In the genomic region with DNA sequence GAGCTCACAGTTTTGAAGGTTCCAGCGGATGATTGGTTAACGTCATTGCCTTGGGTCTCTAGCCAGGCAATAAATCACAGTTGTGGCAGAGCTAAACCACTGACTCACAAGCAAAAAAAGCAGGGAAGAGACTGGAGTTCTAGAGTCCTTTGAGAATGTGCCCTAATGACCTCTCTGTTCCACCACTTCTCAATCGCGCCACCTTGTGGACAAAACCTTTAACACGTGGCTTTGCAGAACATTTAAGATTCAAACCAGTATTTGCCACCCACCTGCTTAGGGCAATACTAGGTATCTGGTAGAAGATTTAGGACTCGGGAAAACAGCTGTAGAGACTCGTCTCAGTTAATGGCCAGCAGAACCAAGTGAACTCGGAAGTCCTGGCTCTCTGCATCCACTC, we compare ENCODE assay signal across 9 mouse cellular contexts.
DNase-seq lines count a peak whose midpoint lies in the region; ATAC-seq lines count a peak whose summit lies in the region.
"Had no signal": no experiment of that assay in that cellular context is flagged by ENCODE, and none has a peak within 500 bp of the region (broad histone marks: within the 10 kb centered on the region; RNA-seq: fewer than 3 reads in every experiment).

No protein-coding gene starts in this region.

- intact Hi-C loops in heart, postnatal 10 days (cut with DNase I), result loop anchor here (1.0 kb wide), 1 partner anchor 244 kb away; no protein-coding TSS in a partner anchor

- peak; percentile 16 to 55 for DNase-seq in heart, postnatal 10 days
- DNase-seq in heart, embryonic 10.5 days (ENCODE audit: low spot score), result no peak
- peak; percentile 23 for DNase-seq in right cerebral cortex, postnatal 4 days
- no peak for DNase-seq in right cerebral cortex, adult 18-20 months
- peak; percentile 21 to 47 for DNase-seq in cerebellum, adult 18-20 months
- peak; percentile 17 for DNase-seq in layer of hippocampus, adult 9-11 months
- no peak for DNase-seq in forebrain, embryonic 10.5 days (ENCODE audit: extremely low spot score, low spot score)

- no peaks in the 10 kb centered on the region for H3K27me3 ChIP-seq in heart, embryonic 10.5 days (ENCODE audit: insufficient read depth, poor library complexity, severe bottlenecking)
- no peaks in the 10 kb centered on the region for H3K27me3 ChIP-seq in forebrain, embryonic 10.5 days (ENCODE audit: poor library complexity, severe bottlenecking)

- H3K27ac ChIP-seq in heart, embryonic 10.5 days, result no peak overlapping the region
- no peak overlapping the region for H3K27ac ChIP-seq in forebrain, embryonic 10.5 days
- H3K27ac ChIP-seq: heart, embryonic 13.5 days had no signal

- no peak for ATAC-seq in frontal cortex, adult (ENCODE audit: low TSS enrichment)

- no peaks in the 10 kb centered on the region for H3K36me3 ChIP-seq in heart, embryonic 10.5 days
- no peaks in the 10 kb centered on the region for H3K36me3 ChIP-seq in forebrain, embryonic 10.5 days (replicated peaks)
- H3K36me3 ChIP-seq: heart, embryonic 13.5 days had no signal

- no peaks in the 10 kb centered on the region for H3K9me3 ChIP-seq in heart, embryonic 10.5 days
- no peaks in the 10 kb centered on the region for H3K9me3 ChIP-seq in forebrain, embryonic 10.5 days
- H3K9me3 ChIP-seq: heart, embryonic 13.5 days had no signal

- no peak overlapping the region for H3K4me3 ChIP-seq in heart, embryonic 10.5 days
- no peak overlapping the region for H3K4me3 ChIP-seq in forebrain, embryonic 10.5 days
- H3K4me3 ChIP-seq: heart, embryonic 13.5 days had no signal

- H3K4me1 ChIP-seq in heart, embryonic 10.5 days, result no peaks in the 10 kb centered on the region
- no peaks in the 10 kb centered on the region for H3K4me1 ChIP-seq in forebrain, embryonic 10.5 days
- H3K4me1 ChIP-seq: heart, embryonic 13.5 days had no signal

- WGBS in heart, embryonic 10.5 days, result 48% methylated on average over 8 of the region's 8 CpGs
- WGBS in forebrain, embryonic 10.5 days, result 58% methylated on average over 8 of the region's 8 CpGs

Comparison
In these comparisons a context has a peak if more than half of its experiments do, and no peak if none do; other contexts are left out.
1. DNase-seq: peak in heart, postnatal 10 days (2 of 2), right cerebral cortex, postnatal 4 days (single experiment), cerebellum, adult 18-20 months (2 of 2) and layer of hippocampus, adult 9-11 months (single experiment); none in heart, embryonic 10.5 days (single experiment), right cerebral cortex, adult 18-20 months (single experiment) and forebrain, embryonic 10.5 days (single experiment).